Mouse (Mus musculus) liver, adult 2 months (tissue): ENCODE measurements around the gene Plbd2.

Experiments
- CTCF ChIP-seq: fragments of 200-500 bp; IDR thresholded peaks from 2 replicates; pipeline ENCODE4 v1.5.1; 2011; ENCODE audit warnings: low read depth, low read length, control low read depth
- POLR2A ChIP-seq: fragments of 200-500 bp; IDR thresholded peaks from 2 replicates; pipeline ENCODE4 v1.6.1; 2011; ENCODE audit warnings: low read length, control low read depth; ENCODE audit not compliant: insufficient read depth; ENCODE audit errors: extremely low read depth

GRCm38 (mm10) chr5:120434231-120434735 is 69.1 kb downstream of the Plbd2 start:
- no peak for TF ChIP-seq CTCF
- TF ChIP-seq POLR2A, result no peak
